Mouse (Mus musculus) liver, embryonic 16.5 days (tissue): Measurements from ENCODE around the gene Sema6c. TPM values are rescaled to one million over a fixed set of nuclear protein-coding genes. Genes with fewer than 3 reads are reported as not detected.

Experiments
- ATAC-seq: fragments of 200-750 bp; cut with Nextera tagmentation; 2 replicates; pipeline ENCODE4 v1.8.0; 2017; ENCODE audit warnings: low read depth, mild to moderate bottlenecking, moderate number of reproducible peaks, moderate library complexity
- H3K27ac ChIP-seq: fragments of 300-500 bp; sonication (generic); 2 replicates; pipeline ENCODE4 v1.5.1; 2014; ENCODE audit warnings: mild to moderate bottlenecking, low read length
- H3K27me3 ChIP-seq: fragments of 300-500 bp; sonication (generic); 2 replicates; pipeline ENCODE4 v1.6.1; 2014; ENCODE audit warnings: low read depth, low read length, mixed read lengths; ENCODE audit not compliant: control insufficient read depth, insufficient read depth
- H3K36me3 ChIP-seq: fragments of 300-500 bp; sonication (generic); 2 replicates; pipeline ENCODE4 v1.6.1; 2014; ENCODE audit warnings: mild to moderate bottlenecking; ENCODE audit not compliant: control insufficient read depth, insufficient read depth
- H3K4me1 ChIP-seq: fragments of 300-500 bp; sonication (generic); 2 replicates; pipeline ENCODE4 v1.6.1; 2014; ENCODE audit warnings: low read depth, low read length, mixed read lengths; ENCODE audit not compliant: control insufficient read depth
- H3K4me2 ChIP-seq: fragments of 300-500 bp; sonication (generic); 2 replicates; pipeline ENCODE4 v1.6.1; 2014; ENCODE audit warnings: low read depth, low read length, mixed read lengths
- H3K4me3 ChIP-seq: fragments of 300-500 bp; sonication (generic); 2 replicates; pipeline ENCODE4 v1.5.1; 2014; ENCODE audit warnings: low read depth, mild to moderate bottlenecking, low read length
- H3K9ac ChIP-seq: fragments of 300-500 bp; sonication (generic); 2 replicates; pipeline ENCODE4 v1.6.1; 2014; ENCODE audit warnings: low read depth, low read length
- H3K9me3 ChIP-seq: fragments of 300-500 bp; sonication (generic); replicated peaks from 2 replicates; pipeline ENCODE4 v1.6.1; 2016; ENCODE audit warnings: low read length; ENCODE audit not compliant: control insufficient read depth
- WGBS: fragments of 180-500 bp; shearing (Covaris S2); extraction: QIAGEN DNeasy Blood & Tissue Kit; methylation state at CpG from one replicate; pipeline ENCODE4 v1.1.7; 2014; ENCODE audit not compliant: insufficient replicate concordance; 5-methylcytosine and 5-hydroxymethylcytosine counted together
- polyA plus RNA-seq: library from polyadenylated mRNA; unstranded; fragments of >200 nt; fragmentation: Nextera tagmentation; extraction: Ambion mirVana; gene quantifications from 2 replicates; pipeline ENCODE4 v1.2.1, GENCODE M21; 2015

Gene Sema6c
- 0.19 and 0.20 TPM in 2 replicates for polyA plus RNA-seq

DNA sequence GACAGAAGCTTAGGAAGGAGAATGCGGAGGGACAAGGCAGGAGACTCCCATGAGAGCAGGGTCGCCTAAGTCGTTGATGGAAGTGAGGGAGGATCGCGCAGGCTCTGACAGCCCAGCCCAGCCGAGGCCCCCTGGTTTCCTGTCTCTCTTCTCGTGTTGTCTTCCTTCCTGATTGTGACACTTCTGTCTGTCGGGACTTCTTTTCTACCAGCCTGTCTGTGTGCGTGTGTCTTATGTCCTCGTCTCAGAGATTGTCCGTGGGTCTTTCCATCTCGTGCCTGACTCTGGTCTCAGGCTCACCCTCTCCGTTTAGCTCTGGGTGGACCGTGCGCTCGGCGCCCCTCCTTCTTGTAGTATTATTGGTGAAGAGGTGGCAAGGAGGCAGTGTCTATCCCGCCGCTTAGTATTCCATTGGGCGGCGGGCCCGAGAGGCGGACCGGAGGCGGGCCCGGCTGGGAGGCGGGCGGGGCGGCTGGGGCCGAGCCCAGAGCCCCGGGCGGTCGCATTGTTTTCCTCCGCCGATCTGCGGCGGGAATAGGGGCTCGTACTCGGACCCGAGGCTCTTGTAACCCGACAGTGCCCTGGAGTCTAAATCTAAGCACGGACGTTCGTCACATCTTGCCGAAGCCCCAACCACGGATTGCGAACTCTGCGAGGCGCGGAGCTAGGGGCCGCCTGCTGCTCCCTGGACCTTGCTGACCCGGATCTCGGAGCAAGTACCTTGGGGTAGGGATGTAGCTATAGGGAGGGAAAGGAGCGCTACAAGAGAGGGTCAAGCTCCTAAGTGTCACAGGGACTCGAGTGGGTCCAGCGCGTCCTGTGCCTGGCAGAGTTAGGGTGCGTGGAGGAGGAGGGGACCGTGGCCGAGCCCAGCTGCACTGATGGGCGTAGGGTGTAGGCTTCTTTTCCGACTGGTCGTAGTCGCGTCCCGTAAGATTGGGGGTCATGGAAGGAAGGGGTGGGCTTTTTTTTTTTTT lies at the start of gene Sema6c:
Gene Sema6c (plus strand): TSS at position 471 of the 977 bp plus-strand sequence.
- H3K36me3 ChIP-seq = no peaks in the 10 kb centered on the region
- peak within 1 kb of the TSS; percentile 50 for H3K9ac ChIP-seq
- no peaks in the 10 kb centered on the region for H3K9me3 ChIP-seq
- H3K4me3 ChIP-seq = peak within 1 kb of the TSS; percentile 62
- peaks cover 33% of the 10 kb centered on the region for H3K27me3 ChIP-seq
- under 1% methylated on average over 66 of the region's 66 CpGs for WGBS
- peaks cover 15% of the 10 kb centered on the region for H3K4me1 ChIP-seq
- peak within 1 kb of the TSS; percentile 81 for H3K4me2 ChIP-seq
- H3K27ac ChIP-seq = no peak within 1 kb of the TSS
- ATAC-seq = peak; percentile 99

DNA sequence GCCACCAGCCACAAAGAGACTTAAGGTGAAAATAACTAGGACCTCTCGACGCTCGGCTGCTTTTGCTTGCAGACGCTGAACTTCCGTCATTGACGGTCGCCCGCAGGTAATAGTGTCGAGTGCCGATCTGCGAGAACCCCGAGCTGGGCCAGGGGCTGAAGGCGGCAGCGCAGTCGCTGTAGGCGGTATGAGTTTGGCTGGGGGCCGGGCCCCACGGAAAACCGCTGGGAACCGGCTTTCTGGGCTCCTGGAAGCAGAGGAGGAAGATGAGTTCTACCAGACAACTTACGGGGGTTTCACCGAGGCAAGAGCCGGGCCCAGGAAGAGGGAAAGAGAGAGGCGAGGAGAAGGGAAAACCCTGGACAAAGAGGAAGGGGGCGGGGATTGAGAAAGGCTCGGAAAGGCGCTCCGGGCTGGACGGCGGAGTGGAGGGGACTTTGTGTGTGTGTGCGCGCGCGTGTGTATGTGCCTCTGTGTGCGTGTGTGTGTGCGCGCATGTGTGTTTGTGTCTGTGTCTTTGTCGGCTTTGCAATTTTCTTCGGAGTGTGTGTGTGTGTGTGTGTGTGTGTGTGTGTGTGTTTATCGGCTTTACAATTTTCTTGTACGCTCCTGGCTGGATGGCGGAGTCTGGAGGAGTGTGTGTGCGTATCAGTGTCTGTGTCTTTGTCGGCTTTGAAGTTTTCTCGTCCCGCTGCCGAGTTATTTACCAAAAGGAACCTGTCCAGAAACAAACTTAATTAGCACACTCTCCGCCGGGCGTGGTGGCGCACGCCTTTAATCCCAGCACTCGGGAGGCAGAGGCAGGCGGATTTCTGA lies 49.1 kb upstream of the Sema6c start, which contains the start of gene Vps72:
Gene Vps72 (plus strand): TSS at position 112 of the 816 bp plus-strand sequence.
- Histone ChIP-seq H3K4me1 (peaks cover 22% of the 10 kb centered on the region), H3K4me3 (peak within 1 kb of the TSS; percentile 86), H3K4me2 (peak within 1 kb of the TSS; percentile 69), H3K36me3 (no peaks in the 10 kb centered on the region), H3K27me3 (no peaks in the 10 kb centered on the region), H3K27ac (peak within 1 kb of the TSS; percentile 95), H3K9me3 (no peaks in the 10 kb centered on the region), H3K9ac (peak within 1 kb of the TSS; percentile 91)
- WGBS = under 1% methylated on average over 54 of the region's 54 CpGs
- peak; percentile 54 for ATAC-seq

DNA sequence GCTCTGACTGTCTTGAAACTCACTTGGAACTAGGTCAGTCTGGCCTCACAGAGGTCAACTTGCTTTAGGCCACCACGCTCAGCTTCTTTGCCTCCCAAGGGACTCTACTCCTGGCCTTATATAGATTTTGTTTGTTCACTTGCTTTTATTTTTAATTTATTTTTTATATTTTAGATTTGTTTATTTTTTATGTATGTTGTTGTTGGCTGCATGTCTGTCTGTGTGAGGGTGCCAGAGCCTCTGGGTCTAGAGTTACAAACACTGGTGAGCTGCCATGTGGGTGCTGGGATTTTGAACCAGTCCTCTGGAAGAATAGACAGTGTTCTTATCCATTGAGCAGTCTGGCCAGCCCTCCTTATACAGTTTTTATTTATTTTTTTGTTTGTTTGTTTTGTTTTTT lies 47.5 kb upstream of the Sema6c start:
- 90% methylated on average over 1 of the region's 1 CpGs for WGBS
- Histone ChIP-seq H3K27ac (no peak overlapping the region), H3K36me3 (no peaks in the 10 kb centered on the region), H3K9ac (no peak overlapping the region), H3K4me3 (no peak overlapping the region), H3K9me3 (no peaks in the 10 kb centered on the region), H3K4me2 (no peak overlapping the region), H3K4me1 (peaks cover 22% of the 10 kb centered on the region), H3K27me3 (no peaks in the 10 kb centered on the region)
- no peak for ATAC-seq

DNA sequence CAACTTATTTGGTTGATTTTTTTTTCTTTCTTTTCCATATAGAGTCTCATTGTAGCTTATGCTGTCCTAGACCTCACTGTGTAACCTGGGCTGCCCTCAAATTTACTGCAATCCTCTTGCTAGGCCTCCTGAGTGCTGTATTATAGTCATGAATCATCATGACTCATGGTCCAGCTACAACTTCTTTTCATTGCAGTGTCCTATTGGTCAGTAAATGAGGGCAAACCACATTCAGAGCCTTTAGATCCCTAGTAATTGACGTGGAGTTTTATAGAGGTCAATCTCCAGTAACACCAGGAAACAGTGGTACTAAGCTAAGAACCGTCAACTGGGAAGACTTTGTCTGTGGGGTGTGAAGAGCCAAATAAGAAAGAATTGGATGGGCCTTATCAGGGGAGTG lies 42.5 kb upstream of the Sema6c start:
- ATAC-seq = no peak
- Histone ChIP-seq H3K36me3 (peaks cover 24% of the 10 kb centered on the region), H3K4me1 (peaks cover under 1% of the 10 kb centered on the region; the same call in 1 of the 2 replicates), H3K27ac (no peak overlapping the region), H3K9me3 (no peaks in the 10 kb centered on the region), H3K4me3 (no peak overlapping the region), H3K4me2 (no peak overlapping the region), H3K9ac (no peak overlapping the region), H3K27me3 (no peaks in the 10 kb centered on the region)
- 83% methylated on average over 2 of the region's 2 CpGs for WGBS

DNA sequence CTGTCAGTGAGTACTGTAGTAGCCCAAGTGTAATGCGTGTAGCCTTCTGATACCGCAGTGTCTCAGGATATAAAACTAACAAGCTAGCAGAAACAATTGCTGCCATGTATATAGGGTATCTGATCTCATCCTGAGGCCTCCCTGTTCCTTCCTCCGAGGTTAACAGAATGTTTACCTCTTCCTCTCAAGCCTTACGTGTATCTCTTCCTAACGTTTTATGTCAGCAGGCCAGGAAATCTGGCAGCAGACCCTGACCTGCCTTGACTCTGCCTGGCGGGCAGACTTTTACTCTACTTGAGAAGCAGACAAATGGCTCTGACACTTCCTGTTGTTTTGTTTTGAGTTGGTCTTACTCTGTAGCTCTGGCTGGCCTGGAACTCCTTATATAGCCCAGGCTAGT lies 38.7 kb upstream of the Sema6c start:
- H3K27ac ChIP-seq = no peak overlapping the region
- peak; percentile 51 for ATAC-seq
- WGBS = 57% methylated on average over 6 of the region's 6 CpGs

DNA sequence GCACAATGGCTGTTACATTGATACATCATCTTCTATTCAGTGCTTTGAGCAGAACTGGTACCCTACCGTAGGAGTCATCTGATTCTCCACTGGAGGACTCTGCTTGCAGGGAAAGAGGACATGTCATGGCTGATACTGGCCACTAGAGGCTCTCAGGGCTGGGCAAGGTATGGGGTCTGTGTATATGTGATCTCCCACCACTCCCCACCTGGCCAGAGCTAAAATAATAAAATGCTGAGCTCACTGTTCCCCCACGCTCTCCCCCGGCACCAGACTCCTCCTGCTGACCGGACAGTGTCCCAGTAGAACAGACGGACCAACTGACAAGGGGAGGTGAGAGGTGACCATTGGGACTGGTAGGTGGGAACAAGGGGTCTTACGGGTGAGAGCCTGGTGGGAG lies 36.0 kb upstream of the Sema6c start, which contains the start of gene Tmod4:
Gene Tmod4 (plus strand): TSS at position 231 of the 400 bp plus-strand sequence.
- no peaks in the 10 kb centered on the region for H3K9me3 ChIP-seq
- no peak within 1 kb of the TSS for H3K4me3 ChIP-seq
- no peak for ATAC-seq
- no peaks in the 10 kb centered on the region for H3K27me3 ChIP-seq
- H3K4me1 ChIP-seq = peaks cover 4% of the 10 kb centered on the region
- no peak within 1 kb of the TSS for H3K4me2 ChIP-seq
- H3K27ac ChIP-seq = no peak within 1 kb of the TSS
- H3K9ac ChIP-seq = no peak within 1 kb of the TSS
- 62% methylated on average over 6 of the region's 6 CpGs for WGBS
- H3K36me3 ChIP-seq = peaks cover 19% of the 10 kb centered on the region

More for the DNA sequence above, 38.7 kb upstream of the Sema6c start:
- Histone ChIP-seq H3K27me3 (no peaks in the 10 kb centered on the region), H3K4me1 (peaks cover 4% of the 10 kb centered on the region), H3K4me3 (no peak overlapping the region), H3K9ac (no peak overlapping the region), H3K36me3 (peaks cover 24% of the 10 kb centered on the region), H3K9me3 (no peaks in the 10 kb centered on the region), H3K4me2 (no peak overlapping the region)

DNA sequence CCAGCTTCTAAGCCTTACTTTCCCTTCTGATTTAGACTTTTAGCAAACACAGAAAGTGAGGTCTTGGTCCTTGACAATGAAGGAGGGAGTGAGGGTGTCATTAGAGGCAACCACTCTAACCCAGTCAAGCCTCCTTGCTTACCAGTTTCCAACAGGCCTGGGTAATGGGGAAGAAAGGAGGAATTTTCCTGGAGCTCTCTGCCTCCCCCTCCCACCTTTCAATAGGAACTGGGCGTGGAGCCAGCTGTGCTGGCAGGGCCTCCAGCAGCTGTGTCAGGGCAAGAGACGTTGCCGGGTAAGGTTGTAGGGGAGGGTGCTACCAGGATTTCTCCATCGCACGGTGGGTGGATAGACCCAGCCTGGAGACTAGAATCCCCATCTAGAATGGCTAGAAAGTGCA lies 35.3 kb upstream of the Sema6c start:
- ATAC-seq = no peak
- H3K9me3 ChIP-seq = no peaks in the 10 kb centered on the region
- H3K27me3 ChIP-seq = no peaks in the 10 kb centered on the region
- 43% methylated on average over 5 of the region's 5 CpGs for WGBS
- peaks cover 13% of the 10 kb centered on the region for H3K36me3 ChIP-seq
- no peak overlapping the region for H3K4me2 ChIP-seq
- no peak overlapping the region for H3K4me3 ChIP-seq
- H3K27ac ChIP-seq = no peak overlapping the region
- peaks cover 4% of the 10 kb centered on the region for H3K4me1 ChIP-seq
- no peak overlapping the region for H3K9ac ChIP-seq

DNA sequence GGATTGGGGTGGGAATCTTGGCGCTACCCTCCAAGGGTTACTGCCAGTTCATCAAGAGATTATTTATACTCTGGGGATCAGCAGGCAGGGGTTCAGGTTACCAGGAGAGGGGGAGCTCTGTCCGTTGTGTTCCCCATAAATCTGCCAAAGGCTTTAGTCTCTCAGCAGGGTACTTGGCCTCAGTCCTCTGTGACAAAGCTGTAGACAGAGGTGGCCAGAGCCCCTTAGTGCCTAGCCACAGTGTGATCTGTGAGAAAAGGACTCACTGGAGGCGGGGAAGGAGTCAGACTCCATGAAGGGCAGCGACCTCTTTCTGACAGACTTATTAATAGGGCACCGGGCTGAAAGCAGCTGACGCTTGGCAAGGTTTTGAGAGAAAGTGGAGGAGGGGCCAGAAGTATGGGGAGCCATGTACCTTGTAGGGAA lies 31.0 kb upstream of the Sema6c start:
- H3K4me3 ChIP-seq = no peak overlapping the region
- 64% methylated on average over 6 of the region's 6 CpGs for WGBS
- H3K36me3 ChIP-seq = peaks cover 5% of the 10 kb centered on the region; the same call in 1 of the 2 replicates
- no peaks in the 10 kb centered on the region for H3K27me3 ChIP-seq
- no peaks in the 10 kb centered on the region for H3K9me3 ChIP-seq
- no peak overlapping the region for H3K27ac ChIP-seq
- H3K4me2 ChIP-seq = no peak overlapping the region
- peaks cover 12% of the 10 kb centered on the region for H3K4me1 ChIP-seq
- no peak overlapping the region for H3K9ac ChIP-seq
- ATAC-seq = no peak
